Mouse (Mus musculus): ENCODE measurements at regions not wholly inside any gene's neighbourhood (a gene's known extent, or its start where the extent isn't known, plus 50 kb on each side); places are given as distances from the start of the nearest gene placed in this dataset.

DNA sequence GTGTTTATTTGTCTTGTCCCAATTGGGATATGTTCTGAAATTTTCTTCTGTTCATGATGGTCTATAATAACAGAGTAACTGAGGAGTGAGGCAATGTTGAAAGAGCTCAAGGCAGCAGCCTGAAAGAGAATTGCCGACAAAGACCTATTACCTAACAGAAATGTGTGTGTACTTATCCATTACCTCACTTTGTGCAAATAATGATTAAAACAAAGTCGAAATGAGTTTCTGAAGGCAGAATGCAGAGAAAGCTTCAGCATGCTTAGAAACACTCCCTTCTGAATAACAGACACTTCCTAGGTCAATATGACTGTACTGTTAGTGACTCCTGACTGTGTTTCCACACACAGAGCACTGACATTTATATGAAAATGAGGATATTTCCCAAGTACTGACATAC lies 63.0 kb downstream of the Kbtbd8 start:
- no peak for DNase-seq (ENCODE audit: low spot score)

DNA sequence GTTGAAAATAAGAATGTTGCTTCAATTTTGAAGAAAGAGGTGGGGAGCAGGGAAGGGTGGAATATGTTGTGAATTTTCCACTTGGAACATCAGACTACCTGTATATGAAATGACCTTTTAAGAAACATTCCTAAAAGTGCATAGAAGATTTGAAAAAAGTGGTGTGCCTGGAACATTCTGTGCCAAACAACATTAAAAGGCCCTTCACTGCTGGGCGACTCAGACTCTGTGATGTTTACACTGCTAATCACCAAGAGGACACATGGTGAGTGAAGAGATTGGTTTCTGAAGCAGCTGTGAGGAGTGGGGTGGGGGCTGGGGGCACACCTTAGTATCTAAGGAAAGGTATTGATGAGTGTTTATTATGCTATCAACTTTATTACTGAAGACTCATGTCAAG lies 65.2 kb downstream of the Kbtbd8 start:
- no peak for DNase-seq (ENCODE audit: low spot score)

DNA sequence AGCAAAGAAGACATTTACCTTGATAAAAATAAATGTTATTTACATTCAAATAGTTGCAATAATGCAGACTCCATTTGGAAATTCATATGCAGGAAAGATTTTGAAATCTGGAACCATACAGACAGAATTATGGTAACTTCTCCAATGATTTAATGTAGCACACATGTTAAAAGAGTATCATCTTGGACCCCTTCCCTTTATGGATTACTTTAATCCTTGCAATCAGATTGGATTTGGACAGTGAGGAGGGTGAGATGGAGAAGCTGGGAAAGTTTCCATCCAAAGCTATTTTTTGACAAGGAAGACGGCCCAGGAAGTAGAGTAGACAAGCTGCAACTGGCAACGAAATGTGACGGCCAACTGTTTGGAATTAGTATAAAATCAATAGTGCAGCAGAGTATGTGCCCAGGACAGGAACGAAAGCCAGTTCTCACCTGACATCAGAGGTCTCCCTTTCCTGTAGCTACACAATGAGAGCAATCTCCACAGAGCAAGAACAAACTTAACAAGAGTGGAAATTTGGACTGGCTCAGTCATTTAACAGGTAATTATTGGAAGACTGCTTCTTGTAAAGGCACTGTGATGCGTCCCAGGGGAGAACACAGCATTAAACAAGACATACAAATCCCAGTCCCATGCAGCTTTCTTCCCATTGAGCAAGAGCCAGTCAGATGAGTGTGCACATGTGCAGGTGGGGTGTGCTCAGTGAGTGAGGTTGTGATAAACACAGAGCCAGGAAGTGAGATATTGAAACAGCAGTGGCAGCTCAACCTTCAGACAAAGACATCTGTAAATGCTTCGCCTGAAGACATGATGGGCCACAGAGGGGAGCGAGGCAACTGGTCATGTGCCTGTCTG lies 68.3 kb downstream of the Kbtbd8 start:
- DNase-seq (ENCODE audit: low spot score): no peak

DNA sequence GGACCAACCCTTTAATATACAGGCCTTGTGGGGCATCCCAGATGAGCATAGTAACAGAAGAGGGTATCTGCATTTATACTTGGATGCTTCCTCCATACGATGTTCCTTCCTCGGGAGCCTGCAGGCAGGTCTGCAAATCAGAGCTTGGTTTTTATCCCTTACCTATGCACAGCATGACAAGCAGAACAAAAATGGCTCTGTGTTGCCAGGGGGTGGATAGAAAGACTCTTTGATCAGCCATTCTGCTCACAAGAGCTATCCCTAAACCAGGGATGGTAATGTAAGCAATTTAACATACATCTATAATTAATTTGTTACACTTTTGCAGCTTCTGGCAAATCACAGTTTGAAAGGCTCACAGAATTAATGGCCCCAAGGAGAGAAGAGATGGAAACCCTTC lies 79.6 kb downstream of the Kbtbd8 start:
- DNase-seq (ENCODE audit: low spot score): no peak

DNA sequence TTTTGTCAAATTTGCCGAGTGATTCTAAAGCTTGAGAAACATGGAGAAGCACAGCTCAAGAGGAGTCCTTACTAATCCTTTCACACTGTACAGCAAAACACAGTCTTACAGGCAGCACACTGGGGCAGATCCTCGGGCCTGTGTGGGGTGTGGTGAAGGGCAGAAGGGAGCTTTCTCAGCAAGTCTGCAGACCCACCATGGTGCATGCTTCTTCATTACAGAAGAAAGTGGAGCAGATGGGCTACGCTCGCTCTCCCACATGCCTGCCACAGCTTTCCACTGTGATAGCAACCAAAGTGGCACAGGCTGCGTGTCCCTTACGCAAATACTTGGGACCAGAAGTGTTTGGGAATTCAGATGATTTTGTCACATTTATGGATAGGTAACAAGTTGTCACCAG lies 81.6 kb downstream of the Kbtbd8 start:
- no peak for DNase-seq (ENCODE audit: low spot score)

DNA sequence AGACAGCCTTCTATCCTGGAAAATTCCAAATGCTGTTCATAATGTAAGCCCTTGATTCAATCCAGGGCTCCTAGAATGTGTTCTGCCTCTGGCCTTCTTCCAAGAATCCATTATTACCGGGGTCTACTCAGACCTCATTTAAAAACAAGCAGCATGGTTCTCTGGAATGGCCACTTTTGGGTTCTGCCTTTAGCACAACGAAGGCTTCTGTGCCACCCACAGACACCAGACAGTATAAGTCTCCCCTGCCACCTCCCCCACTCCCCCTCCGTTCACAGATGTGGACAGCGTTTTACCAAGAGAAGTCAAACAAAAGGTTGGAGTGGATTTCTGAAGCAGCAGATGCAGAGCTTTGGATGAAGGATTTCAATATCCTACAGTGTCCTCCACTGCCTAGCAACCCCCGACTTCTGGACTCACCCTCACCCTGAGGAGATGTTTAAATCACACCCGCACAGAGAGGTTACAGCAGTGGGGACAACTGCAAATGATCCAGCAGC lies 85.3 kb downstream of the Kbtbd8 start:
- no peak for DNase-seq (ENCODE audit: low spot score)

DNA sequence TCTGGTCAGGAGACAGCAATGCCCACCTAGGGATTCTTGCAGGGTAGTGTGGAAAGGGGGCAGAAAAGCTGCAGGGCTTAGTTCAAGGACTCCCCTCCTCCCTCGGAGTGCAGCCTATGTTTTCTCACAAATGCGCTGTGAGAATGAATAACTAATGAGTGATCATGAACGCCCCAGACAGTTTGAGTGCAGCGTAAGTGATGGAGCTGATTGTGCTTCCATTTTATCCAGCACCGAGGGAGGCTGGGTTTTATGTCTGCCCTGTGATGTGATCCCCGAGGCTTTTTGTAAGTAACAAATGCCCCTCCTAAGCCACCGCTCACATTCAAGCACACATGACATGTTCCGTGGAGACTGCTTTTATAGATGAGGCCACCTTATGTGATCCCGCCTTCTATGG lies 85.9 kb downstream of the Kbtbd8 start:
- no peak for DNase-seq (ENCODE audit: low spot score)

DNA sequence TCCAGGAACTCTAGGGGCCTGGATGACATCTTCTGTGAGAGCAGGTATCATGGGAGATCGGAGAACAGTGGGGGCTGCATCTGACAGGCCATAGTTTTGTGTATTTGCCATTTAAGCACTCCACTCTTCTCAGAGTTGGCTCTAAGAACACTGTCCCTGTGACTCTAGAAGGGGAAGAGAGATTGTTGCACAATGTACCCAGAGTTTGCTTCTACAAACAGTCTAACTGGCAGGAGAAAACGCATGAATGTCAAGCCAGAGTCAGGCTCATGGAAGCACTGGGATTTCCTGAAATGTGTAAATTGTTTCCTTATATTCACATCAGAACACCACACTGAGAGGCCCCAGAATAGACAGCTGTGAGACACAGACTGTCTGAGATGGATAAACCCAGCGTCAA lies 87.2 kb downstream of the Kbtbd8 start:
- no peak for DNase-seq (ENCODE audit: low spot score)

DNA sequence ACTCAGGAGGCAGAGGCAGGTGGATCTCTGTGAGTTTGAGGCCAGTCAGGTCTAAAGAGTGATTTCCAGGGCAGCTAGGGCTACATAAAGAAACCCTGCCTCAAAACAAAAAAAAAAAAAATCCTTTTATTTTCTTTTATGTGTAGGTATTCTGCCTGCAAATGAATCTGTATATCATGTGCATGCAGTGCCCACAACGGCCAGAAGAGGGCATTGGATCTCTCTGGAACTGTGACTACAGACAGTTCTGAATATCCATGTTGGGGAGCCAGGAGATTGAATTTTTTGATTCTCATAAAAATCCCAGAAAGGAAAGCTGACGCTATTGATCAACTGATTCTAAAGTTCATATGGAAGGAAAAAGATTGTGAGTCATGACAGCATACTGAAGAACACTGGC lies 90.0 kb downstream of the Kbtbd8 start:
- DNase-seq (ENCODE audit: low spot score): no peak

DNA sequence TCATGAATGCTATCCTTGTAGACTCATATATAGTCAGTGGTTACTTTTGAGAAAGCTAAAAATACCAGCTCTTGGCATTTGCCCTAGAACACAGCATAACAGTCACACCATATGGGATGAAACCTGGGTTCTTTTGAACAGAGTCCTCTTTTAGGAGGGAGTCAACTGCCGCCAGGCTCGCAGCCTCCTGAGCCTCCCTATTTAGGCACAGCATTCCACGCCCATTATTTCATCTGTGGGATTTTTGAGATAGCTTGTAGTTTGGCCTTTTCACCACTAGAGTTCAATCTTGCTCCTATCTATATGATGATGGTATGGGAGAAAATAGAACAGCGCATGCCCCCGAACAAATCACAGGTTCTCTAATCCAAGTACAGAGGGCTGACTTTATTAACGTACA lies 100.4 kb downstream of the Kbtbd8 start:
- peak; percentile 75 for DNase-seq (ENCODE audit: low spot score)

DNA sequence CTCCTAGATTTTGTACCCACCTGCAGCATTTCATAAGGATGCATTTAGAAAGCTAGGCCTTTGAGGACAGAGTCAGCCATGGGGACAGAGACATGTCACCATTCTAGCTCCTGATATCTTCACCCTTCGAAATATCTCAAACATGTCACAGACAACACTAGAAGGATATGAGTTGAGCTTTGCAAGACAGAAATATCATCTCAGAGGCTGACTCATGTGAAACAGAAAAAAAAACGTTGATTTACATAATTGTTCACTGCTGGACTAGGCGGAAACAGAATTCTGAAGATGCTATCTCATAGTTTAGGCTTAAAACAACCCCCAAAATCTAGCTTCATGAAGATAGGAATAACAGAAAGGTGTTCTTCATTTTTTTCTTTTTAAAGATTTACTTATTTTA lies 101.8 kb downstream of the Kbtbd8 start:
- no peak for DNase-seq (ENCODE audit: low spot score)

DNA sequence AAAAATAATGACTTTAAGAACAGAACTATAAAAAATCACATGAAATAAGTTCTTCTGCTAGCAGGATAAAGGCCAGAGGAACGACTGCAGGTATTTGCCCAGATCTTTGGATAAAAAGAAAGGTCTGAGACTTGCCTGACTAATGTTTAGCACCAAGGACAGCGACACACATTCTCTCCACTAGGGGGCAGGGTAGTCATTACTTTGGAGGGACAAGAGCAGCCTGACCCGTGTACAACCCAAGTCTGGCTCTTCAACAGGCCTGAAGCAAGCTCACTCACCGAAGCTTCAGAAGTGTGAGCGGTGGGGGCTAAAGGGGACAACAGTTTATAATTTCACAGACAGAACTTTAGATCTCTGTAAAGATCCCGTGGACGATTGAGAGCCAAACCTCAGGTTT lies 98.4 kb upstream of the Gm10234 start:
- DNase-seq (ENCODE audit: low spot score): peak; percentile 68

DNA sequence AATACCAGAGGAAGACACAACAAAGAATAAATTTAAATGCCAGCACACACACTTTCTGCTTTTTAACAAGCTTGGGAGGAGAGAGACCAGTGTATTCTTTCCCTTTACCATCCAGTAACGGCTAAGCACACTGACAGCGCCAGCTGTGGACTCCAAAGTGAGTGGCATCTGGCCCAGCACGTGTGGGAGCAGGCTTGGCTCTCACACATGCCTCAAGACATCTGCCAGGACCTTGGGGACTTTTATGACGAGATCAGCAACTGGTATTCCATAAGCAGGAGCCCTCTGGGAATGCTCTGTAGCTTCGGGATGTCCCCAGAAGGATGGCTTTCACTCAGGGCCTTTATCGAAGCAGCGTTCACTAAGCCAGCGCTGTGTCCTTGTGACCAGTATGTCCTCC lies 92.0 kb upstream of the Gm10234 start:
- no peak for DNase-seq (ENCODE audit: low spot score)

DNA sequence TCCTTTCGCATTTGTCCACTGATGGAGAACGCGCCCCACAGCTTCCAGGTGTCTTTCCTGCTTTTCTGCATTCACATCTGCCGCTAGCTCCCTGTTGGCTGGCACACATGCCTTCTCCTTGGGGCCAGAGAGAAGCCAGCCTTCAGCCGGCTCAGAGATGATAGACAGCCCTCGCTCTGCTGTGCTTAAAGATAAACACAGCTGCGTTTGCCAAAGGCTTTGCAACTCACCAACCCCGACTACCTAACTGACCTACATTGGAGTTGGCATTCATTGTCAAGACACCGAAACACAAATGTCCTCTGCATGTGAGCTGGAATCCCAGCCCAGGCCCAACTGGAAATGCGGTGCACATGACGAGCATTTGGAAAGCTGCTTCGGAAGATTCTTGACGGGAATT lies 87.2 kb upstream of the Gm10234 start:
- no peak for DNase-seq (ENCODE audit: low spot score)

DNA sequence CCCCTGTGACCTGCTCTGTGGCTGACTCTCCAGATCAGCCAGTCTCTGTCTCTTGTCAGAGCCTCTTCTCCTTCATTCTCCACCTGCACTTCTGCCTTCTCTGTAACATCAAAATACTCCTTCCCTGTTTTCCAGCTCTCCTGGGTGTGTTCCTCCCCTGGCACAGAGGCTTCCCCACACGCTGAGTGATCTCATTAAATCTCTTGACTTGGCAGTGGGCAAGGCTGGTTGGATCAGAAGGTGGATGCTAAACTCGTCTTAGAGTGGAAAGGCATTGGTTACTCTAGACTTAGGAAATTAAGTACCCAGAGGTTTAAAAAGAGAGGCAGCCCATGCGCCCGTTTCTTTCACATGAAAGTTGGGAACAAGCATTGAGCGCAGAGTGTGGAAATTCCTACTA lies 78.3 kb upstream of the Gm10234 start:
- no peak for DNase-seq (ENCODE audit: low spot score)

DNA sequence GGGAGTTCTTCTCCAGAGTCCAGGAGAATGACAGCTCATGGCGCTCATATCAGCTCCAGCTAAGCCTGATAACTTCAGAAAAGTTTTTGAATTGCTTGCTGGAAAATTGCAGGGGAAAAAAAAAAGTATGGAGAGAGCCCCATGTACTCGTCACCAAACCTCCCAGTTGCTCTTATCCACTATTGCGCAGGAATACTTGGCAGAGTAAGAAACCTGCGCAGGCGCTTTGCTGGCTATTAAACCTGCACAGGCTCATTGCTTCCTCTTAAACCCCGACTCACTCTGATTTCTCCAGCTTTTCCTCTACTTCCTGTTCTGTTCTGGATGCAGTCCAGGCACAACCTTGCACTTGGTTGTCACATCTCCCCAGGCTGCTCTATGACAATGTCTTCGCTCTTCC lies 77.0 kb upstream of the Gm10234 start:
- DNase-seq (ENCODE audit: low spot score): no peak

DNA sequence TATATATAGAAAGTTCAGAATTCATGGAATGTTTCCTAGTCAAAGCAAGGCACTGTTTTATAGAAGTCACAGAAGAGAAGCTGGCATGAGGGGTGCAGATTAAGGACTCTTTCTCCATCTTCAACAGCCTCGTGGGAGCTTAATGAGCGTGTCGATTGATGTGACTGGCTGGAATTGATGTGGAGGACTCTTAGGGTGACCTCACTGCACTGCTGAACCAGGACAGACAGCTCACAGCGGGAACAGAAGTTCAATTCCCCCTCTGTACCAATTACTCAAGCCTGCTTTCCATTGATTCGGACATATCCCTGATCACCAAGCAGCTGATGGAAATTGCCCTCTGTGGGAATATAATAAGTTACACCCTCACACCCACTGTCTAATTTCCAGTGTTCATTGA lies 65.6 kb upstream of the Gm10234 start:
- DNase-seq (ENCODE audit: low spot score): no peak

DNA sequence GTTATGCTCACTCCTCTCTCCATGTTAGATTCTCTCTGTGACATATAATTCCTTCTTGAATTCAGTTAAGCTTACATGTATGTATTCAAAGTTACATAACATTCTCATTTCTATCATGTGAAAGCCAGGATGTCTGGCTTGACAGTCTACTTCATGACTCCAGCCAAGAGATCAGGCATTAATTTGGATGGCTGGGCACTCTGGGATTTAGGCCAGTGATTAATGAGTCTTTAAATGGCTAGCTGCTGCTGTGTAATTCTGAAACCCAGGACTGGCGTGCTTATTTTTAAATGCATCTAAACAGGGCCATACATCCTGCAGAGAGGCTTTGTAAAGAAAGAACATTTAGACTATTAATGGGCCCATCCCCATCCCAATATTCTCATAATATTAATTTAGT lies 60.9 kb upstream of the Gm10234 start:
- no peak for DNase-seq (ENCODE audit: low spot score)

DNA sequence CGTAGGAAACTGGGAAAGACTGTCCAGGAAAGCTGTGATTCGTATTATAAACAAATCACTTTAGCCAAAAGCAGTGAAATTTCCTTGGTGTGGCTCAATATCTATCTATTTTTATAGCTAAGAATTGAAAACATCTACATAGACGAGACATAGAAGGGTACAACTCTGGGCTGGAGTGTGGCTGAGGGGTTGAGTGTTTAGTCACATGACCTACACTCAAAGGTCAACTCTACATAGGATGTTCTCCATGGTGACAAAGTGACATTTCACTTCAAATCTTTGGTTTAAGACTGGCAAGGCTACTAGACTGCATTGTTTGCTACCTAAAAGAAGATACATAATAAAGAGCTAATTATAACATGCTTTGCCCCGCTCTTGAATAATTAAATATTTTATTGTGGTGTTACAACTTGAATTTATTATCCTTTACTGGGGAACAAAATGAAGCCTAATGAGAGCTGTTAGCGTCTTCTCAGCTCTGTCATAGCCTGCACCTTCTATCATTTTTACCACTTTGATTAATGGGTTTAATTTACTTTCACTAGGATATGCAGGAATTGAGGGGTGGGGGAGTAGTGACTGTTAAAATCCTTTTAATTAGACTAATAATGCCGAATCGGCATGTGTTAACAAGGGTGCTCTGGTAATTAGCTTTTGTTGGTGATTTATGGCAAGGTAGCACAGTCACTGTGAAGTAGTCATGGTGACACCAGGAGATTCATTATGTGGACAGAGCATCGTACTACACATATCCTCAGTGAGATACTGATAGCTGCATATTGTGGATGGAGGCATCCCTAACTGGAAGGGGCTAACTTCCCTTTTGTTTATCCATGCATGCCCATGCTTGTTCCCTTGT lies 57.7 kb upstream of the Gm10234 start:
- DNase-seq (ENCODE audit: low spot score): no peak

DNA sequence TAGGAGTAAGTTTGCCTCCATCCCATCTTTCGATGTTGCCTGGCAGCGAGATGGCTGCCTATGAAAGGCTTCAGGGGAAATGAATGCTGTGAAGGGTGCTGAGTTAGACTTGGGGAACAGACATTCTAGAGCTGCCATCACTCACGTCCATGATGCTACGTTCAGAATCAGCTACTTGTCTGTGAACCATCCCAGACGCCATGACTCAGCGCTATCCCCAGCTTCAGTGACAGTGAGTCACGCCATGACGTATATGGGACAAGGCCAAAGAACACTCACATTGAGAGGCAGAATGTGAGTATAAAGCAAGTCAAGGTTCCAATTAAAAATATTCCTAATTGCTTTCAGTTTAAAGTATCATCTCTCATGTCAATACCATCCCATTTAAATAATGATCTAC lies 52.4 kb upstream of the Gm10234 start:
- DNase-seq (ENCODE audit: low spot score): no peak

Data from left cerebral cortex, adult 11 months (tissue).